Mouse (Mus musculus) gastrocnemius, adult 2 months (tissue): ENCODE measurements around the gene Nav2. TPM values are rescaled to one million over a fixed set of nuclear protein-coding genes. Genes with fewer than 3 reads are reported as not detected.

Experiments
- DNase-seq: peaks from one replicate; pipeline ENCODE4 v3.0.0; 2022
- H3K27ac ChIP-seq: fragments of 200-600 bp; 2 replicates; pipeline ENCODE4 v1.8.1; 2022; ENCODE audit warnings: mild to moderate bottlenecking
- H3K4me3 ChIP-seq: fragments of 200-600 bp; 2 replicates; pipeline ENCODE4 v1.8.1; 2022; ENCODE audit warnings: mild to moderate bottlenecking, moderate library complexity
- CTCF ChIP-seq: fragments of 200-600 bp; IDR thresholded peaks from 2 replicates; pipeline ENCODE4 v1.8.1; 2022; ENCODE audit warnings: antibody characterized with exemption, mild to moderate bottlenecking, moderate library complexity
- intact Hi-C: fragments of 180-260 bp; cut with DNase I; formaldehyde crosslinking; loops from one replicate; pipeline ENCODE4 v1.15.1; 2025
- total RNA-seq, 2 experiments: library from RNA; stranded (reverse); gene quantifications; 2 replicates each; pipeline ENCODE4 v1.2.3; 2021

Nav2 gene
- total RNA-seq, 2 experiments from 2014 or later, result 18.5 to 36.0 TPM

GRCm38 (mm10) chr7:49064792-49065521 lies 156.4 kb downstream of the Nav2 start:
- no peak for DNase-seq
- Histone ChIP-seq H3K27ac (no peak overlapping the region), H3K4me3 (no peak overlapping the region)
- intact Hi-C loops, result no loop called here
- no peak for TF ChIP-seq CTCF

GRCm38 (mm10) chr7:49065621-49066475 lies 157.3 kb downstream of the Nav2 start:
- DNase-seq, result no peak
- peak; percentile 34 for TF ChIP-seq CTCF
- no peak overlapping the region for H3K27ac ChIP-seq
- intact Hi-C loops, result no loop called here
- no peak overlapping the region for H3K4me3 ChIP-seq

DNA sequence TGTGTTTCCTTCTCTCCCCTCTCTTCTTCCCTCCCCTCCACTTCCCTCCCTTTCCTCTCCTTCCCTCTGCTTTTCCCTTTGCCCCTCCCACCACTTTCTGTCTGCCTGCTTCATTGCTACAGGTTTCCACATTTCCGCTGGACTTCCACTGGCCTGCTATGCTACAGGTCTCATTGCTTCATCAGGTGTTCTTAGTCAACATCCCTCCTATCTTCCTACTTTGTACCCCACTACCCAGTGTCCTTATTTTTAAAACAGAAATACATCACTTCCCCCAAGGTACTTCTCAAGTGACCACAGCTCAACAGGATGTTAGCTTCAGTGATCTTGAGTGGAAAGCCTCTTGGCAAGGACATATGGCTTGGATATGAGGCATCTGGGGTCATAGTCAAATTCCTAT lies 158.3 kb downstream of the Nav2 start:
- no peak for DNase-seq
- TF ChIP-seq CTCF, result no peak
- Histone ChIP-seq H3K27ac (no peak overlapping the region), H3K4me3 (no peak overlapping the region)
- intact Hi-C loops, result no loop called here

- no peak for DNase-seq
- no peak overlapping the region for H3K4me3 ChIP-seq
- no peak for TF ChIP-seq CTCF
- intact Hi-C loops, result no loop called here
- H3K27ac ChIP-seq, result no peak overlapping the region
These were observed 161.0 kb downstream of the Nav2 start for GRCm38 (mm10) chr7:49069396-49069961.

GRCm38 (mm10) chr7:49070621-49071020 lies 162.1 kb downstream of the Nav2 start:
- no peak overlapping the region for H3K4me3 ChIP-seq
- H3K27ac ChIP-seq, result no peak overlapping the region
- DNase-seq, result no peak
- intact Hi-C loops, result no loop called here
- no peak for TF ChIP-seq CTCF

- intact Hi-C loops, result no loop called here
- DNase-seq, result no peak
- Histone ChIP-seq H3K27ac (no peak overlapping the region), H3K4me3 (no peak overlapping the region)
- TF ChIP-seq CTCF, result no peak
These were observed 162.6 kb downstream of the Nav2 start for GRCm38 (mm10) chr7:49071141-49071567.

- no peak for DNase-seq
- no peak for TF ChIP-seq CTCF
- Histone ChIP-seq H3K27ac (no peak overlapping the region), H3K4me3 (no peak overlapping the region)
- intact Hi-C loops, result no loop called here
These were observed 166.9 kb downstream of the Nav2 start for GRCm38 (mm10) chr7:49075333-49075934.

GRCm38 (mm10) chr7:49076283-49076694 lies 167.8 kb downstream of the Nav2 start:
- TF ChIP-seq CTCF, result no peak
- DNase-seq, result no peak
- no peak overlapping the region for H3K4me3 ChIP-seq
- no peak overlapping the region for H3K27ac ChIP-seq
- intact Hi-C loops, result no loop called here

- Histone ChIP-seq H3K27ac (no peak overlapping the region), H3K4me3 (no peak overlapping the region)
- DNase-seq, result no peak
- no peak for TF ChIP-seq CTCF
- intact Hi-C loops, result no loop called here
These were observed 170.4 kb downstream of the Nav2 start for GRCm38 (mm10) chr7:49078930-49079329.

GRCm38 (mm10) chr7:49082585-49083165 lies 174.2 kb downstream of the Nav2 start:
- no peak overlapping the region for H3K27ac ChIP-seq
- no peak for DNase-seq
- no peak for TF ChIP-seq CTCF
- intact Hi-C loops, result no loop called here
- no peak overlapping the region for H3K4me3 ChIP-seq

- TF ChIP-seq CTCF, result no peak
- H3K27ac ChIP-seq, result no peak overlapping the region
- intact Hi-C loops, result no loop called here
- no peak for DNase-seq
- no peak overlapping the region for H3K4me3 ChIP-seq
These were observed 176.3 kb downstream of the Nav2 start for GRCm38 (mm10) chr7:49084768-49085167.

GRCm38 (mm10) chr7:49085759-49086158 lies 177.2 kb downstream of the Nav2 start:
- intact Hi-C loops, result no loop called here
- H3K27ac ChIP-seq, result no peak overlapping the region
- DNase-seq, result no peak
- no peak overlapping the region for H3K4me3 ChIP-seq
- TF ChIP-seq CTCF, result no peak
